9 mouse cellular contexts compared by ENCODE assay signal in the genomic region with DNA sequence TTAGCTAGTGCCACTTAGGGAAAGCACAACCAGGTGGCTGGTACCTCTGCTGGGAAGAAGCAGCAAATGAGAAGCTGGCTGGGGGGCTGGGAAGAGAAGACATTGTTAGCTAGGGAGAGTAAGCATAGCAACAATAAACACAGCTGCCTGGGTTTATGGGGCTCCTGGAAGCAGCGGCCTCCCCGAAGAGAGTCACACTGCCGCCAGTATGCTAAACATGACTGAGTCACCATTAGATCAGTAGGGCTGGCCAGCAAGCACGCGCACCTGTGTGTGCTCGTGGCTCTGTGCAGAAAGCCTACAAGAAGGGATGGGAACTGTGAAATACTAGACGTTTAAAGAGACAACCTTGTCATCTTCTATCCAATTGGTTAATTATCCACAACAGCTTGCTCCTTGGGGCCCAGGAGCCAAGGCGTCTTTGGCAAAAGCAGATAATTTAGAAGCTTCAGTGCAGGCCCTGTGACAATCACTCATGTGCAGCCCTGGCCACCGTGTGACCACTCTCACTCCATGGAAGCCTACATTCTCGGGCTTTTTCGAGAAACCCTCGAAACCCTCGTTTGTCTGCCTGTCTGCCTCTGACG. TPM values are rescaled to one million over a fixed set of nuclear protein-coding genes. Genes with fewer than 3 reads are reported as not detected.
DNase-seq lines count a peak whose midpoint lies in the region; ATAC-seq and TF ChIP-seq lines count a peak whose summit lies in the region.
"Had no signal": no experiment of that assay in that cellular context is flagged by ENCODE, and none has a peak within 500 bp of the region (broad histone marks: within the 10 kb centered on the region; RNA-seq: fewer than 3 reads in every experiment).

No protein-coding gene starts in this region.

- H3K4me3 ChIP-seq in embryonic facial prominence, embryonic 11.5 days (ENCODE audit: low read depth, low read length), result no peak overlapping the region
- no peak overlapping the region for H3K4me3 ChIP-seq in embryonic facial prominence, embryonic 10.5 days
- no peak overlapping the region for H3K4me3 ChIP-seq in layer of hippocampus, adult 2 months
- H3K4me3 ChIP-seq in embryonic fibroblast, embryonic 13.5 days (ENCODE audit: insufficient read depth, low read length), result no peak overlapping the region
- no peak overlapping the region for H3K4me3 ChIP-seq in limb, embryonic 15.5 days

- no peaks in the 10 kb centered on the region; the same call in 1 of the 2 replicates for H3K27me3 ChIP-seq in embryonic facial prominence, embryonic 11.5 days (ENCODE audit: control insufficient read depth, insufficient read depth, low read length)
- H3K27me3 ChIP-seq in embryonic facial prominence, embryonic 10.5 days (replicated peaks; ENCODE audit: low read depth, poor library complexity, severe bottlenecking), result no peaks in the 10 kb centered on the region
- no peaks in the 10 kb centered on the region for H3K27me3 ChIP-seq in limb, embryonic 15.5 days

- H3K36me3 ChIP-seq in embryonic facial prominence, embryonic 11.5 days (replicated peaks; ENCODE audit: control insufficient read depth, insufficient read depth, low read depth, low read length), result no peaks in the 10 kb centered on the region
- no peaks in the 10 kb centered on the region for H3K36me3 ChIP-seq in embryonic facial prominence, embryonic 10.5 days (replicated peaks)
- H3K36me3 ChIP-seq in limb, embryonic 15.5 days, result no peaks in the 10 kb centered on the region

- no peaks in the 10 kb centered on the region for H3K4me1 ChIP-seq in embryonic facial prominence, embryonic 11.5 days (ENCODE audit: control insufficient read depth, insufficient read depth, low read length)
- H3K4me1 ChIP-seq in embryonic facial prominence, embryonic 10.5 days, result peaks cover 39% of the 10 kb centered on the region
- H3K4me1 ChIP-seq in embryonic fibroblast, embryonic 13.5 days (ENCODE audit: control insufficient read depth, insufficient read depth, low read length), result peaks cover 25% of the 10 kb centered on the region
- peaks cover 41% of the 10 kb centered on the region for H3K4me1 ChIP-seq in limb, embryonic 15.5 days

- no peak overlapping the region for H3K9ac ChIP-seq in embryonic facial prominence, embryonic 11.5 days (replicated peaks; ENCODE audit: low read length)
- H3K9ac ChIP-seq in limb, embryonic 15.5 days, result no peak overlapping the region

- no peak for ATAC-seq in embryonic facial prominence, embryonic 11.5 days (replicated peaks; ENCODE audit: insufficient number of reproducible peaks, low FRiP score, low TSS enrichment, low read depth)
- no peak for ATAC-seq in limb, embryonic 15.5 days (ENCODE audit: insufficient number of reproducible peaks, low FRiP score, low TSS enrichment, low read depth)

- no peak overlapping the region for H3K27ac ChIP-seq in embryonic facial prominence, embryonic 11.5 days (replicated peaks; ENCODE audit: low read depth, low read length)
- no peak overlapping the region for H3K27ac ChIP-seq in embryonic facial prominence, embryonic 10.5 days (replicated peaks)
- H3K27ac ChIP-seq in layer of hippocampus, adult 2 months, result peak overlapping the region; percentile 55; the same call in 1 of the 2 replicates
- H3K27ac ChIP-seq in embryonic fibroblast, embryonic 13.5 days (ENCODE audit: insufficient read depth, low read length), result peak overlapping the region; percentile 68
- peak overlapping the region; percentile 27; the same call in 1 of the 2 replicates for H3K27ac ChIP-seq in limb, embryonic 15.5 days

- TF ChIP-seq CTCF in layer of hippocampus, adult 2 months (conservative IDR thresholded peaks at IDR 0.05), result no peak
- no peak for TF ChIP-seq CTCF in embryonic fibroblast, embryonic 13.5 days (IDR thresholded peaks at IDR 0.05; ENCODE audit: borderline replicate concordance, insufficient read depth, low read length)

- TF ChIP-seq POLR2A in embryonic fibroblast, embryonic 13.5 days (IDR thresholded peaks at IDR 0.05; ENCODE audit: low read depth, low read length), result no peak

- H3K9me3 ChIP-seq in embryonic facial prominence, embryonic 11.5 days (replicated peaks; ENCODE audit: control insufficient read depth, low read length), result no peaks in the 10 kb centered on the region
- no peaks in the 10 kb centered on the region for H3K9me3 ChIP-seq in embryonic facial prominence, embryonic 10.5 days
- H3K9me3 ChIP-seq in limb, embryonic 15.5 days, result no peaks in the 10 kb centered on the region

- WGBS in embryonic facial prominence, embryonic 11.5 days, result 55% methylated on average over 14 of the region's 14 CpGs
- 57% methylated on average over 14 of the region's 14 CpGs for WGBS in embryonic facial prominence, embryonic 10.5 days
- 22% methylated on average over 14 of the region's 14 CpGs for WGBS in limb, embryonic 15.5 days

- H3K4me2 ChIP-seq in embryonic facial prominence, embryonic 11.5 days (ENCODE audit: low read depth, low read length), result no peak overlapping the region
- no peak overlapping the region for H3K4me2 ChIP-seq in limb, embryonic 15.5 days

- DNase-seq in embryonic facial prominence, embryonic 11.5 days (ENCODE audit: low spot score), result peak; percentile 10
- DNase-seq in embryonic facial prominence, embryonic 10.5 days (ENCODE audit: low spot score), result no peak
- DNase-seq in layer of hippocampus, adult 2 months (ENCODE audit: low spot score in 2 of 2), result peak in 1 of 2 experiments; percentile 37
- DNase-seq in layer of hippocampus, postnatal 25 days (ENCODE audit: extremely low spot score in 1 of 2, low spot score in 1 of 2), result no peak
- no peak for DNase-seq in spleen, adult 12 weeks (ENCODE audit: low spot score)
- no peak for DNase-seq in gastrocnemius, postnatal 10 days
- DNase-seq: adrenal gland, postnatal 25 days had no signal

RNA-seq across cellular contexts. Expression of gene Angptl2, which starts 9.8 kb away (rescaled TPM):
- polyA plus RNA-seq in embryonic facial prominence, embryonic 11.5 days (2014; fragmentation: Nextera tagmentation; extraction: Ambion mirVana), result 28.6 and 30.4 TPM in 2 replicates
- polyA plus RNA-seq in embryonic facial prominence, embryonic 10.5 days (2016; fragmentation: Nextera tagmentation; extraction: Ambion mirVana), result 30.1 and 33.8 TPM in 2 replicates
- total RNA-seq in layer of hippocampus, adult 2 months (2021), result 1 to 10 TPM in 1 of 2 experiments, under 1 TPM in 1; 0.81 to 2.2 TPM
- 1 to 10 TPM; 1.3 to 1.8 TPM for total RNA-seq in layer of hippocampus, postnatal 25 days (2021)
- 116 and 161 TPM in 2 replicates for polyA plus RNA-seq in embryonic fibroblast, embryonic 13.5 days (2011; ENCODE audit: insufficient read length, low read depth, missing spikeins)
- polyA plus RNA-seq in limb, embryonic 15.5 days (2015; fragmentation: Nextera tagmentation; extraction: Ambion mirVana), result 112 and 135 TPM in 2 replicates
- 100 to 1,000 TPM; 258 to 272 TPM for total RNA-seq in gastrocnemius, postnatal 10 days (2021)

Comparison
In these comparisons a context has a peak if more than half of its experiments do, and no peak if none do; other contexts are left out.
1. H3K27ac ChIP-seq: peak in layer of hippocampus, adult 2 months (single experiment), embryonic fibroblast, embryonic 13.5 days (single experiment) and limb, embryonic 15.5 days (single experiment); none in embryonic facial prominence, embryonic 11.5 days (single experiment) and embryonic facial prominence, embryonic 10.5 days (single experiment).